Mouse (Mus musculus) heart, postnatal 10 days (tissue): Measurements from ENCODE around the gene Clcnkb. TPM values are rescaled to one million over a fixed set of nuclear protein-coding genes. Genes with fewer than 3 reads are reported as not detected.

Experiments used
- DNase-seq, 2 experiments: peaks; one replicate each; pipeline ENCODE4 v3.0.0; 2021
- intact Hi-C: fragments of 180-260 bp; cut with DNase I; formaldehyde crosslinking; loops from one replicate; pipeline ENCODE4 v1.15.1; 2025
- total RNA-seq, 2 experiments: library from RNA; stranded (reverse); gene quantifications; 2 replicates each; pipeline ENCODE4 v1.2.3; 2021

Gene Clcnkb
- total RNA-seq, 2 experiments from 2014 or later, result 0.91 to 1.2 TPM

- intact Hi-C loops, result no loop called here
- no peak for DNase-seq
Measured at GRCm38 (mm10) chr4:141408577-141408976, 7.2 kb downstream of the Clcnkb start.

GRCm38 (mm10) chr4:141406516-141407299 is 9.1 kb downstream of the Clcnkb start:
- intact Hi-C loops, result loop anchor here (1.0 kb wide), 1 partner anchor 169 kb away; no protein-coding TSS in a partner anchor
- DNase-seq, result peak; percentile 81 to 84

DNA sequence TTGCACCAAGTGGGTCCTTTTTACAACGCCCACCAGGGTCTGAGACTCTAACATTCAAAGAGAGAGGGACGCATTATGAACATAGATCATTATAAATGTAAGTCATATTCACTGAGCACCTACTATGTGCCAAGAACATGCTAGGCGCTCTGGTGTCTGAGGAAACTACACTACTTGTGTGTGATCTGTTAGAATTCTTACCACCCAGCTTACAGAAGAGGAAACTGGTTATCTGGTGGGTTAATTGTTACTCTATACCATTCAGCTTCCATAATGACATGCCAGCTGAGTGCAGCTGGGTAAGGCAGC is 10.5 kb downstream of the Clcnkb start:
- intact Hi-C loops, result no loop called here
- DNase-seq, result no peak

GRCm38 (mm10) chr4:141404518-141405313 is 11.1 kb downstream of the Clcnkb start:
- DNase-seq, result peak; percentile 92 to 95
- intact Hi-C loops, result loop anchor here (1.0 to 5.0 kb wide), 2 partner anchors 26 to 98 kb away; no protein-coding TSS in a partner anchor

DNA sequence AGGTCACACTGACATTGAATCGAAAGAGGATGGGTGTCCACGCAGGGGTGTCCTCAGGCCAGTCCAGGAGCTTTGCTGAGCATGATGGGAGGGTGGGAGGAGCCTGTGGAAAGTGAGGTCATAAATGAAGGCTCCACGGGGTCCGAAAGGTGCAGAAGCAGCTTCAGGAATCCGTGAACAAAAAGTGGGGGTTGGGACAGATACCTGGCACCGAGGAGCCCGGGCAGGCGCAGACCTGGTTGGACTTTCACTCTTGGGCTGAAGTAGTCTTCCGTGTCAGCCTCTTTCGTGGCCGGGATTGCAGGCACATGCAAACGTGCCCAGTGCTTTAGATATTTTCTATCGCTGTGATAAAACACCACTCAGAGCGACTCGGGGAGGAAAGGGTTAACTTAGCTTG is 15.6 kb downstream of the Clcnkb start:
- no peak for DNase-seq
- intact Hi-C loops, result loop anchor here (5.0 kb wide), 1 partner anchor 102 kb away; no protein-coding TSS in a partner anchor

- DNase-seq, result no peak
- intact Hi-C loops, result no loop called here
Measured at GRCm38 (mm10) chr4:141398545-141398944, 17.3 kb downstream of the Clcnkb start, which contains the start of gene Clcnka. Clcnka (minus strand) TSS chr4:141398724.

GRCm38 (mm10) chr4:141397861-141398260 is 18.0 kb downstream of the Clcnkb start:
- intact Hi-C loops, result no loop called here
- DNase-seq, result no peak

GRCm38 (mm10) chr4:141394751-141395150 is 21.1 kb downstream of the Clcnkb start:
- intact Hi-C loops, result no loop called here

DNA sequence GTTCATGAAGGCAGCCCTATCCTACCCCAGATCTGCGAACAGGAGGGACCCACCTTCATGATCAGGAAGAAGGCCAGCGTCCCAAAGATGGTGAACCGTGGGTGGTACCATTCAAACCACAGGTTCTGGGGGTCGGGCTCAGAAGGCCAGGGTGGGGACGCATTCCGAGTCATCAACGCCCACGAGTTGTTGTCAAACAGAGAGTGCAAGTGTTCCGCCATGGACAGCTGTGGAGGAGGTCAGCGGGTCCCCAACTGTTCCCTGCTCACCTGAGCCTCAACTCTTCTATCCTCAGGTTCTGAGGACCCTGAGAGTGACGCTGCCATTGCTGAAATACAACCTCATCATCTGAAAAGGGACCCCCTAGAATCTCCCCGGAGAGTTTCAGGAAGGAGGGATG is 24.5 kb downstream of the Clcnkb start:
- intact Hi-C loops, result no loop called here
- no peak for DNase-seq

More at GRCm38 (mm10) chr4:141394751-141395150, 21.1 kb downstream of the Clcnkb start:
- DNase-seq, result no peak

GRCm38 (mm10) chr4:141389366-141390150 is 26.3 kb downstream of the Clcnkb start:
- no peak for DNase-seq
- intact Hi-C loops, result loop anchor here (5.0 to 10.0 kb wide), 2 partner anchors 188 to 455 kb away; partner anchors contain the start of gene Ctrc

DNA sequence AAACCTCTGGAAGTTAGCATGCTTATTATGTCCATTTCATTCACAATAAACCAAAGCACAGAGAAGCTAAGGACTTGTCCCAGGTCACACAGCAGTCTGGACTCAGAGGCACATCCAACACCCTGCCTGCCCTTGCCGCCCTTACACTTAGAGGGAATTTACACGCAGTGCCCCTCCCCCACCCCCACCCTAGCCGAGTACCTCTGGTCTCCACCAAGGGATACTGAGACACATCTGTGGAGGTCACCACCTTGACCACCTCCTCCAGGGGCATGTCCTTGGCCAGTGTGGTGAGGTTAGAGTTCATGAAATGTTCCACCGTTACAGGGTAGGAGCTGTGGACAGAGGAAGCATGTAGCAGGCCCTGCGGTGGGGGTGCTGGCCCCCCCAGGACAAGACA is 27.9 kb downstream of the Clcnkb start:
- intact Hi-C loops, result loop anchor here (5.0 to 10.0 kb wide), 2 partner anchors 189 to 457 kb away; partner anchors contain the start of gene Ctrc
- DNase-seq, result no peak

- peak; percentile 80 to 89 for DNase-seq
- intact Hi-C loops, result loop anchor here (5.0 to 10.0 kb wide), 2 partner anchors 190 to 458 kb away; partner anchors contain the start of gene Ctrc
Measured at GRCm38 (mm10) chr4:141387093-141387784, 28.6 kb downstream of the Clcnkb start.

GRCm38 (mm10) chr4:141386150-141386549 is 29.7 kb downstream of the Clcnkb start:
- intact Hi-C loops, result loop anchor here (5.0 to 10.0 kb wide), 2 partner anchors 191 to 459 kb away; partner anchors contain the start of gene Ctrc
- no peak for DNase-seq

GRCm38 (mm10) chr4:141385275-141385674 is 30.5 kb downstream of the Clcnkb start:
- DNase-seq, result peak; percentile 41 to 72
- intact Hi-C loops, result loop anchor here (5.0 to 10.0 kb wide), 2 partner anchors 192 to 460 kb away; partner anchors contain the start of gene Ctrc

DNA sequence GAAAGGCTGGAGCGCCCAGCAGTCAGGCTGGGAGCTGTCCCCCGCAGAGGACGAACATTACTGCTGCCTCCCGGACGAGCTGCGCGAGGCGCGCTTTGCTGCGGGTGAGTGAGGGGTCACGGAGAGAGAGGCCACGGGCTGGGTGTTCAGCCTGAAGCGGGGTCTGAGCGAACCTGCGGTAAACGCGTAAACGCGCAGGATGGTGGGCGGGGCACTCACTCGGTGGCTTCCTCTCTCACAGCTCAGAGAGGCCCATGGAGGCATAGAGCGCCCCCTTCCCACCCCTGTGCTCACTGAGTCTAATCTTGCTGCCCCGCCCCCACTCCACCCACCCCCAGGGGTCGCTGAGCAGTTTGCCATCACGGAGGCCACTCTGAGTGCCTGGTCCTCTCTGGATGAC is 33.4 kb downstream of the Clcnkb start:
- DNase-seq, result no peak
- intact Hi-C loops, result loop anchor here (10.0 kb wide), 1 partner anchor 462 kb away; the partner anchor contains the start of gene Ctrc

- DNase-seq, result no peak
- intact Hi-C loops, result loop anchor here (10.0 kb wide), 1 partner anchor 465 kb away; the partner anchor contains the start of gene Ctrc
Measured at GRCm38 (mm10) chr4:141379674-141380073, 36.1 kb downstream of the Clcnkb start.

DNA sequence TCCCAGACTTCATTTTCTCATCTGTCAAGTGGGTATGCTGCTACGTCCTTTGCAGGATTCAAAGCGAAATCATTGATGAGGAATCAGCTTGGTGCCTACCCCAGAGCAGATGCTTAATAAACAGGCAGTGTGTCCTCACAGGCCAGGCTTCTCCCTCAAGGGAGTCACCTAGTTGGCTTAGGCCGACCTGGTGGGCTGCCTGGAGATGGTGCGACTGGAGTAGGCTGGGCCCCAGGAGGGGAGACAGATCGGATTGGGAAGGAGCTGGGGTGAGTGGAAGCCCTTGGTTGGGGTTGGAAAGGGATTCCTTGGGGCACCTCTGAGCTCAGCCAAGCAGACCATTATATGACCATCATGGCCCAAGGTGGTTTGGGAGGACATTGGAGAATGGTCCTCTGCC is 43.4 kb downstream of the Clcnkb start:
- intact Hi-C loops, result no loop called here
- no peak for DNase-seq

DNA sequence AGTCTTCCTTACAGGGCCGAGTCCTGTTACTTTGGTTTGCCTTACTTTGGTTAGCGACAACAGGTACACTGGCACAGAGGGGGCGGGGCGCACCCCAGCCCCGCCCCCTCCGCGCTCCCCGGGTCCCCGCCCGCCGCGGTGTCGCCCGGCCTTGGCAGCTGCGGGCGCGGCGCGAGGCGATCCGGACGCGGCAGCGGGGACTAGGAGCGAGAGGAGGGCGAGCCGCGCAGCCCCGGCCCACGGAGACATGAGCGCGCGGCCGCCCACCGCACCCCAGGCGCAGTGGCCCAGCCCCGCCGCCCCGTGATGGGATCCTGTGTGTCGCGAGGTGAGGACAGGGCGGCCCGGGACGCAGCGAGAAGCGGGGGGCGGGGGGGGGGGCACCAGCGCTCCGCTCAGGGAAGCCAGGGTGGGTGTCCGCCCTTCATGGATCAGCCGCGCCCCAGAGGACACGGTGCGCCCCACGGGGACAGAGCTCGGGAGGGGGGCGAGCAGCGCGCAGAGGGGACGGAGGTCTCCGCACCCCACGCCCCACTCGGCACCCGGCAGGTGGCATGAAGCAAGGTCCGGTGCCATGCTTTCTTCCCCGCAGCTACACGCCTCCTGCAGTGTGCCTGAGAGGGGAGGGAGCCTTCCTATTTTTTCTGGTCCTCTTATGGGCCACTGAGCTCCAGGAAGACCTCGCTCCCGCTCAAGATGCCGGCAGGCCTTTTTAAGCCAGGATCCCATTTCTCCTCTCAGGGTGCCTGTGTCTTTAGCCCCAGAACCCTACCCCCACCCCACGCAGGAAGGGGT is 47.6 kb downstream of the Clcnkb start, which contains the start of gene Fam131c:
Gene Fam131c, plus strand, starts transcription at position 224 of the 795 bp plus-strand sequence.
- intact Hi-C loops, result no loop called here

GRCm38 (mm10) chr4:141365876-141366275 is 49.9 kb downstream of the Clcnkb start:
- intact Hi-C loops, result no loop called here
- no peak for DNase-seq

More for the DNA sequence above, 47.6 kb downstream of the Clcnkb start, which contains the start of gene Fam131c:
- DNase-seq, result no peak
